ENCODE assay signal across 11 mouse cellular contexts in the genomic region with DNA sequence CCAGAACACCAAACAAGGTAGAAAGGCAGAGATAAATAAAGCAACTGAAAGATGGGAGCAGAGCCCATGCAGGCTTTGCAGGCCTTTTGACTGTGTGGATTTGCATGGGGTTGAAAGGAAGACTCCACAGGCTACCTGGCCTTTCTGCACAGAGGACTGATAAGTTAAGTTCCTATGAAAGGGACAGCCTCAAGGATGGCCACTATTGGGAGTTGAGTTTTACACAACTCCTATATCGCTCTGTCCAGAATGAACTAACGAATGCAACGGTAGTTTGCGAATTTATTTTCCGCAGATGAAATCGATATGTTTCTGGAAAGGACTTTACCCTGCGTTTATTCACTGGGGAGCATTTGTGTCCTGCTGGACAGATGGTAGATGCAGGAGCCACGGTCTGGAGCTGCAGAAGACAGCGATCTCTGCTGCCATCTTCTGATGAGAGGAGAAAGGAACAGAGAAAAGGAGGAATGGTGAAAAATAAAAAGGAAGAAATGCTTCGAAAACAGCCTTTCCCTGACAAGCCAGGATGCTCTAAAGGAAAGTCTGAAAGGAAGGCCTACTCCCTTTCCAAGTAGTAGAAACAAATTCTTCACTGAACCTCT.
DNase-seq lines count a peak whose midpoint lies in the region; TF ChIP-seq lines count a peak whose summit lies in the region.
"Had no signal": no experiment of that assay in that cellular context is flagged by ENCODE, and none has a peak within 500 bp of the region (broad histone marks: within the 10 kb centered on the region; RNA-seq: fewer than 3 reads in every experiment).

No protein-coding gene starts in this region.

- no peak for TF ChIP-seq POLR2A in cerebellum, adult 2 months (IDR thresholded peaks at IDR 0.05; ENCODE audit: borderline replicate concordance, insufficient read depth, low read length)

- H3K4me3 ChIP-seq in cerebellum, adult 2 months (replicated peaks; ENCODE audit: insufficient read depth, low read depth, low read length), result no peak overlapping the region
- H3K4me3 ChIP-seq: limb, embryonic 15.5 days had no signal

- DNase-seq in cerebellum, adult 2 months, result peak; percentile 6 to 9
- no peak for DNase-seq in cerebellum, adult 11-12 months
- DNase-seq in kidney, postnatal 10 days, result peak; percentile 38
- DNase-seq in kidney, postnatal 36 days, result no peak
- DNase-seq in frontal cortex, postnatal 36 days (ENCODE audit: low spot score in 2 of 2), result peak; percentile 18 to 68
- DNase-seq in retina, postnatal 1 day, result peak; percentile 18
- DNase-seq in urinary bladder, postnatal 36 days (ENCODE audit: low spot score in 2 of 2), result no peak
- DNase-seq in heart, adult 9 months (ENCODE audit: low spot score in 2 of 2), result no peak
- DNase-seq: heart, postnatal 36 days; thymus, postnatal 36 days had no signal

- WGBS in cerebellum, adult 2 months, result 16% methylated on average over 10 of the region's 10 CpGs

- H3K27ac ChIP-seq in cerebellum, adult 2 months (ENCODE audit: insufficient read depth, low read length), result no peak overlapping the region
- H3K27ac ChIP-seq: limb, embryonic 15.5 days had no signal

- peak; percentile 38; the same call in 1 of the 2 replicates for TF ChIP-seq CTCF in cerebellum, adult 2 months (IDR thresholded peaks at IDR 0.05; ENCODE audit: borderline replicate concordance, insufficient read depth, low read depth, low read length)

- no peaks in the 10 kb centered on the region for H3K27me3 ChIP-seq in cerebellum, adult 2 months (ENCODE audit: control insufficient read depth, insufficient read depth, low read length)
- H3K27me3 ChIP-seq: limb, embryonic 15.5 days had no signal

- H3K4me1 ChIP-seq in cerebellum, adult 2 months (ENCODE audit: control insufficient read depth, insufficient read depth, low read length), result no peaks in the 10 kb centered on the region; the same call in 1 of the 2 replicates
- H3K4me1 ChIP-seq: limb, embryonic 15.5 days had no signal

Comparison
In these comparisons a context has a peak if more than half of its experiments do, and no peak if none do; other contexts are left out.
1. DNase-seq: peak in cerebellum, adult 2 months (2 of 2), kidney, postnatal 10 days (single experiment), frontal cortex, postnatal 36 days (2 of 2) and retina, postnatal 1 day (single experiment); none in cerebellum, adult 11-12 months (single experiment), kidney, postnatal 36 days (0 of 2), urinary bladder, postnatal 36 days (0 of 2) and heart, adult 9 months (0 of 2).